Mouse (Mus musculus) layer of hippocampus, adult 11-12 months (tissue): ENCODE measurements around the gene Wfdc6a.
A peak's percentile ranks its signal among the peaks of the same experiment; 100 is the strongest.

ENCODE experiments used
- DNase-seq: peaks from one replicate; pipeline ENCODE4 v3.0.0; 2022; ENCODE audit warnings: low spot score

Wfdc6a gene

GRCm38 (mm10) chr2:164549963-164550894, 35.0 kb downstream of the Wfdc6a start:
- DNase-seq, result peak; percentile 30

GRCm38 (mm10) chr2:164549338-164549737, 35.9 kb downstream of the Wfdc6a start:
- no peak for DNase-seq

GRCm38 (mm10) chr2:164544454-164545097, 40.7 kb downstream of the Wfdc6a start:
- no peak for DNase-seq

GRCm38 (mm10) chr2:164543745-164544144, 41.5 kb downstream of the Wfdc6a start:
- DNase-seq, result no peak

GRCm38 (mm10) chr2:164542598-164542997, 42.6 kb downstream of the Wfdc6a start:
- no peak for DNase-seq

GRCm38 (mm10) chr2:164542132-164542531, 43.1 kb downstream of the Wfdc6a start:
- DNase-seq, result peak; percentile 54

- DNase-seq, result no peak
These were observed 44.4 kb downstream of the Wfdc6a start for GRCm38 (mm10) chr2:164540652-164541427.

- DNase-seq, result no peak
These were observed 48.2 kb downstream of the Wfdc6a start for GRCm38 (mm10) chr2:164537003-164537402.

- no peak for DNase-seq
These were observed 50.9 kb downstream of the Wfdc6a start for GRCm38 (mm10) chr2:164534315-164534714.

GRCm38 (mm10) chr2:164531169-164531568, 54.1 kb downstream of the Wfdc6a start:
- peak; percentile 76 for DNase-seq
